Mouse (Mus musculus) adrenal gland, postnatal 0 days (tissue): ENCODE results near the gene Dusp5. TPM values are rescaled to one million over a fixed set of nuclear protein-coding genes. Genes with fewer than 3 reads are reported as not detected.

Experiments
- polyA plus RNA-seq: library from polyadenylated mRNA; unstranded; fragments of >200 nt; fragmentation: Nextera tagmentation; extraction: Ambion mirVana; gene quantifications from 2 replicates; pipeline ENCODE4 v1.2.1, GENCODE M21; 2015

Dusp5 gene
- 4.2 and 6.7 TPM in 2 replicates for polyA plus RNA-seq

GRCm38 (mm10) chr19:53528752-53529454, at the start of gene Dusp5:
Dusp5 (plus strand) TSS chr19:53529109.

GRCm38 (mm10) chr19:53588968-53589367, 60.1 kb downstream of the Dusp5 start, which contains the start of gene Nutf2-ps1:
Nutf2-ps1 (minus strand) TSS chr19:53589068.

Other genes with a start within 250 kb of the Dusp5 start
- gene Mxi1, start 218.6 kb upstream of the Dusp5 start, polyA plus RNA-seq, result 40.8 and 43.5 TPM in 2 replicates
- not detected in 2 replicates for gene Gm10197, start 157.3 kb upstream of the Dusp5 start, polyA plus RNA-seq
- 22.8 and 34.7 TPM in 2 replicates for gene Smndc1, start 138.5 kb upstream of the Dusp5 start, polyA plus RNA-seq
- gene Nutf2-ps1, start 60.0 kb downstream of the Dusp5 start, polyA plus RNA-seq, result 156 and 221 TPM in 2 replicates
- 31.9 and 34.5 TPM in 2 replicates for gene Smc3, start 71.3 kb downstream of the Dusp5 start, polyA plus RNA-seq
- 0.63 and 0.79 TPM in 2 replicates for gene Rbm20, start 148.2 kb downstream of the Dusp5 start, polyA plus RNA-seq